Mouse (Mus musculus) thymus, adult 2 months (tissue): Measurements from ENCODE around the gene Ralb. TPM values are rescaled to one million over a fixed set of nuclear protein-coding genes. Genes with fewer than 3 reads are reported as not detected.

Source experiments
- DNase-seq: peaks from one replicate; pipeline ENCODE4 v3.0.0; 2021
- H3K27ac ChIP-seq: fragments of 200-500 bp; 2 replicates; pipeline ENCODE4 v1.5.1; 2012; ENCODE audit warnings: low read length, control low read depth; ENCODE audit not compliant: control insufficient read depth, insufficient read depth
- H3K27me3 ChIP-seq: fragments of 200-500 bp; 2 replicates; pipeline ENCODE4 v1.6.1; 2012; ENCODE audit warnings: mild to moderate bottlenecking, low read length, moderate library complexity, mixed read lengths; ENCODE audit not compliant: control insufficient read depth, insufficient read depth
- H3K36me3 ChIP-seq: fragments of 200-500 bp; 2 replicates; pipeline ENCODE4 v1.6.1; 2012; ENCODE audit warnings: mild to moderate bottlenecking, low read length, moderate library complexity; ENCODE audit not compliant: control insufficient read depth, insufficient read depth
- H3K4me1 ChIP-seq: fragments of 200-500 bp; replicated peaks from 2 replicates; pipeline ENCODE4 v1.6.1; 2012; ENCODE audit warnings: low read length; ENCODE audit not compliant: control insufficient read depth, insufficient read depth
- H3K4me3 ChIP-seq: fragments of 200-500 bp; 2 replicates; pipeline ENCODE4 v1.5.1; 2012; ENCODE audit warnings: mild to moderate bottlenecking, low read length, control low read depth, moderate library complexity; ENCODE audit not compliant: control insufficient read depth, insufficient read depth
- CTCF ChIP-seq: fragments of 200-500 bp; IDR thresholded peaks from 2 replicates; pipeline ENCODE4 v1.5.1; 2012; ENCODE audit warnings: mild to moderate bottlenecking, control low read depth, low read length, moderate library complexity, borderline replicate concordance; ENCODE audit not compliant: control insufficient read depth, poor library complexity, insufficient read depth; ENCODE audit errors: extremely low read depth
- POLR2A ChIP-seq: fragments of 200-500 bp; IDR thresholded peaks from 2 replicates; pipeline ENCODE4 v1.6.1; 2012; ENCODE audit warnings: mild to moderate bottlenecking, low read length, control low read depth, moderate library complexity; ENCODE audit not compliant: control insufficient read depth, poor library complexity, insufficient read depth; ENCODE audit errors: extremely low read depth
- WGBS: fragments of 180-500 bp; shearing (Covaris S2); methylation state at CpG from one replicate; pipeline ENCODE4 v1.1.7; 2018; 5-methylcytosine and 5-hydroxymethylcytosine counted together
- polyA plus RNA-seq: library from polyadenylated mRNA; depleted of rRNA; stranded (reverse); fragments of >200 nt; gene quantifications from 2 replicates; pipeline ENCODE4 v1.2.3, GENCODE M21; 2012

Ralb gene
- polyA plus RNA-seq, 1 experiment: 32.4 TPM

GRCm38 (mm10) chr1:119537651-119538050 is 33.1 kb upstream of the Ralb start:
- no peak for TF ChIP-seq CTCF
- no peak for DNase-seq
- Histone ChIP-seq H3K27me3 (no peaks in the 10 kb centered on the region), H3K4me1 (no peaks in the 10 kb centered on the region), H3K36me3 (no peaks in the 10 kb centered on the region), H3K27ac (no peak overlapping the region), H3K4me3 (no peak overlapping the region)
- WGBS: 92% methylated on average over 6 of the region's 6 CpGs

GRCm38 (mm10) chr1:119536122-119536521 is 31.5 kb upstream of the Ralb start:
- TF ChIP-seq CTCF: no peak
- no peak for TF ChIP-seq POLR2A
- Histone ChIP-seq H3K4me3 (no peak overlapping the region), H3K36me3 (no peaks in the 10 kb centered on the region), H3K27me3 (no peaks in the 10 kb centered on the region), H3K27ac (no peak overlapping the region), H3K4me1 (no peaks in the 10 kb centered on the region)
- 88% methylated on average over 2 of the region's 2 CpGs for WGBS
- DNase-seq: no peak

GRCm38 (mm10) chr1:119534341-119534740 is 29.7 kb upstream of the Ralb start:
- TF ChIP-seq CTCF (no peak), POLR2A (no peak)
- no peaks in the 10 kb centered on the region for H3K4me1 ChIP-seq
- H3K27ac ChIP-seq: no peak overlapping the region
- no peak for DNase-seq
- no peak overlapping the region for H3K4me3 ChIP-seq
- no peaks in the 10 kb centered on the region for H3K36me3 ChIP-seq
- 36% methylated on average over 5 of the region's 5 CpGs for WGBS
- H3K27me3 ChIP-seq: no peaks in the 10 kb centered on the region

- H3K27ac ChIP-seq: no peak overlapping the region
- no peaks in the 10 kb centered on the region for H3K4me1 ChIP-seq
- H3K27me3 ChIP-seq: no peaks in the 10 kb centered on the region
- no peaks in the 10 kb centered on the region for H3K36me3 ChIP-seq
- WGBS: 77% methylated on average over 18 of the region's 18 CpGs
- no peak overlapping the region for H3K4me3 ChIP-seq
- no peak for DNase-seq
- TF ChIP-seq CTCF (no peak), POLR2A (no peak)
These were observed 28.7 kb upstream of the Ralb start for GRCm38 (mm10) chr1:119533093-119533805.

- no peaks in the 10 kb centered on the region for H3K4me1 ChIP-seq
- no peaks in the 10 kb centered on the region for H3K27me3 ChIP-seq
- 97% methylated on average over 6 of the region's 6 CpGs for WGBS
- no peak for DNase-seq
- peaks cover 4% of the 10 kb centered on the region; the same call in 1 of the 2 replicates for H3K36me3 ChIP-seq
- H3K27ac ChIP-seq: no peak overlapping the region
- no peak overlapping the region for H3K4me3 ChIP-seq
- TF ChIP-seq POLR2A (no peak), CTCF (no peak)
These were observed 27.6 kb upstream of the Ralb start for GRCm38 (mm10) chr1:119532165-119532564.

- peaks cover 4% of the 10 kb centered on the region; the same call in 1 of the 2 replicates for H3K36me3 ChIP-seq
- no peak overlapping the region for H3K4me3 ChIP-seq
- WGBS: 96% methylated on average over 13 of the region's 13 CpGs
- H3K27me3 ChIP-seq: no peaks in the 10 kb centered on the region
- no peak for DNase-seq
- H3K27ac ChIP-seq: no peak overlapping the region
- peaks cover 9% of the 10 kb centered on the region for H3K4me1 ChIP-seq
- TF ChIP-seq POLR2A (no peak), CTCF (no peak)
These were observed 26.3 kb upstream of the Ralb start for GRCm38 (mm10) chr1:119530941-119531340.

GRCm38 (mm10) chr1:119525689-119526591 is 21.3 kb upstream of the Ralb start, which contains the start of gene Tmem185b:
Gene Tmem185b (plus strand): TSS chr1:119526160.
- Histone ChIP-seq H3K36me3 (peaks cover 4% of the 10 kb centered on the region; the same call in 1 of the 2 replicates), H3K4me3 (peak within 1 kb of the TSS; percentile 71), H3K27ac (no peak within 1 kb of the TSS), H3K4me1 (peaks cover 22% of the 10 kb centered on the region), H3K27me3 (no peaks in the 10 kb centered on the region)
- TF ChIP-seq POLR2A: peak; percentile 68; the same call in 1 of the 2 replicates
- no peak for TF ChIP-seq CTCF
- 1% methylated on average over 81 of the region's 82 CpGs for WGBS
- peak; percentile 96 for DNase-seq
